Mouse (Mus musculus): ENCODE measurements around the gene Lexm. TPM values are rescaled to one million over a fixed set of nuclear protein-coding genes. Genes with fewer than 3 reads are reported as not detected.
A peak's percentile ranks its signal among the peaks of the same experiment; 100 is the strongest.

The Lexm gene
- polyA plus RNA-seq, 1 experiment from 2014 or later: not detected

- Histone ChIP-seq H3K4me3 (ENCODE audit: low read depth, low read length) (no peak overlapping the region), H3K9me3 (replicated peaks; ENCODE audit: control insufficient read depth, low read length) (no peaks in the 10 kb centered on the region), H3K27me3 (replicated peaks; ENCODE audit: control insufficient read depth, insufficient read depth, low read length) (no peaks in the 10 kb centered on the region), H3K36me3 (ENCODE audit: control insufficient read depth, insufficient read depth, low read length) (peaks cover 95% of the 10 kb centered on the region), H3K9ac (ENCODE audit: low read length) (no peak overlapping the region), H3K27ac (ENCODE audit: low read depth, low read length) (no peak overlapping the region), H3K4me2 (ENCODE audit: low read length) (no peak overlapping the region), H3K4me1 (ENCODE audit: control insufficient read depth, insufficient read depth, low read length) (no peaks in the 10 kb centered on the region)
- DNase-seq (ENCODE audit: low spot score) (no peak), ATAC-seq (no peak)
- WGBS: 92% methylated on average over 12 of the region's 12 CpGs
Observed at GRCm38 (mm10) chr4:106582428-106583153, 34.5 kb downstream of the Lexm start.

- DNase-seq (ENCODE audit: low spot score): no peak
- no peaks in the 10 kb centered on the region for H3K27me3 ChIP-seq (replicated peaks; ENCODE audit: control insufficient read depth, insufficient read depth, low read length)
- no peak overlapping the region for H3K27ac ChIP-seq (ENCODE audit: low read depth, low read length)
- H3K9ac ChIP-seq (ENCODE audit: low read length): no peak overlapping the region
- H3K9me3 ChIP-seq (replicated peaks; ENCODE audit: control insufficient read depth, low read length): no peaks in the 10 kb centered on the region
- ATAC-seq: no peak
- H3K36me3 ChIP-seq (ENCODE audit: control insufficient read depth, insufficient read depth, low read length): peaks cover 96% of the 10 kb centered on the region
- no peak overlapping the region for H3K4me3 ChIP-seq (ENCODE audit: low read depth, low read length)
- 94% methylated on average over 15 of the region's 15 CpGs for WGBS
- H3K4me2 ChIP-seq (ENCODE audit: low read length): no peak overlapping the region
- H3K4me1 ChIP-seq (ENCODE audit: control insufficient read depth, insufficient read depth, low read length): no peaks in the 10 kb centered on the region
Observed at GRCm38 (mm10) chr4:106581865-106582204, 35.2 kb downstream of the Lexm start.

- no peak for ATAC-seq
- H3K36me3 ChIP-seq (ENCODE audit: control insufficient read depth, insufficient read depth, low read length): peaks cover 96% of the 10 kb centered on the region
- no peak overlapping the region for H3K4me3 ChIP-seq (ENCODE audit: low read depth, low read length)
- 93% methylated on average over 14 of the region's 14 CpGs for WGBS
- no peaks in the 10 kb centered on the region for H3K9me3 ChIP-seq (replicated peaks; ENCODE audit: control insufficient read depth, low read length)
- no peak overlapping the region for H3K9ac ChIP-seq (ENCODE audit: low read length)
- no peaks in the 10 kb centered on the region for H3K4me1 ChIP-seq (ENCODE audit: control insufficient read depth, insufficient read depth, low read length)
- no peaks in the 10 kb centered on the region for H3K27me3 ChIP-seq (replicated peaks; ENCODE audit: control insufficient read depth, insufficient read depth, low read length)
- no peak overlapping the region for H3K4me2 ChIP-seq (ENCODE audit: low read length)
- H3K27ac ChIP-seq (ENCODE audit: low read depth, low read length): no peak overlapping the region
- DNase-seq (ENCODE audit: low spot score): no peak
Observed at GRCm38 (mm10) chr4:106581176-106581864, 35.7 kb downstream of the Lexm start.

- H3K9ac ChIP-seq (ENCODE audit: low read length): no peak overlapping the region
- no peaks in the 10 kb centered on the region for H3K9me3 ChIP-seq (replicated peaks; ENCODE audit: control insufficient read depth, low read length)
- H3K27me3 ChIP-seq (replicated peaks; ENCODE audit: control insufficient read depth, insufficient read depth, low read length): no peaks in the 10 kb centered on the region
- peaks cover 97% of the 10 kb centered on the region for H3K36me3 ChIP-seq (ENCODE audit: control insufficient read depth, insufficient read depth, low read length)
- WGBS: 75% methylated on average over 7 of the region's 7 CpGs
- H3K4me1 ChIP-seq (ENCODE audit: control insufficient read depth, insufficient read depth, low read length): no peaks in the 10 kb centered on the region
- ATAC-seq (no peak), DNase-seq (ENCODE audit: low spot score) (no peak)
- no peak overlapping the region for H3K4me3 ChIP-seq (ENCODE audit: low read depth, low read length)
- no peak overlapping the region for H3K27ac ChIP-seq (ENCODE audit: low read depth, low read length)
- H3K4me2 ChIP-seq (ENCODE audit: low read length): no peak overlapping the region
Observed at GRCm38 (mm10) chr4:106577511-106577910, 39.5 kb downstream of the Lexm start.

GRCm38 (mm10) chr4:106575022-106575421 lies 42.0 kb downstream of the Lexm start:
- no peak for DNase-seq (ENCODE audit: low spot score)
- 87% methylated on average over 8 of the region's 8 CpGs for WGBS
- Histone ChIP-seq H3K27ac (ENCODE audit: low read depth, low read length) (no peak overlapping the region), H3K36me3 (ENCODE audit: control insufficient read depth, insufficient read depth, low read length) (peaks cover 93% of the 10 kb centered on the region), H3K9ac (ENCODE audit: low read length) (no peak overlapping the region), H3K27me3 (replicated peaks; ENCODE audit: control insufficient read depth, insufficient read depth, low read length) (no peaks in the 10 kb centered on the region), H3K4me1 (ENCODE audit: control insufficient read depth, insufficient read depth, low read length) (no peaks in the 10 kb centered on the region), H3K4me2 (ENCODE audit: low read length) (no peak overlapping the region), H3K9me3 (replicated peaks; ENCODE audit: control insufficient read depth, low read length) (no peaks in the 10 kb centered on the region), H3K4me3 (ENCODE audit: low read depth, low read length) (no peak overlapping the region)
- ATAC-seq: no peak

- Histone ChIP-seq H3K27me3 (replicated peaks; ENCODE audit: control insufficient read depth, insufficient read depth, low read length) (no peaks in the 10 kb centered on the region), H3K4me1 (ENCODE audit: control insufficient read depth, insufficient read depth, low read length) (no peaks in the 10 kb centered on the region), H3K27ac (ENCODE audit: low read depth, low read length) (no peak overlapping the region), H3K36me3 (ENCODE audit: control insufficient read depth, insufficient read depth, low read length) (peaks cover 88% of the 10 kb centered on the region), H3K4me3 (ENCODE audit: low read depth, low read length) (no peak overlapping the region), H3K4me2 (ENCODE audit: low read length) (no peak overlapping the region), H3K9ac (ENCODE audit: low read length) (no peak overlapping the region), H3K9me3 (replicated peaks; ENCODE audit: control insufficient read depth, low read length) (no peaks in the 10 kb centered on the region)
- WGBS: 88% methylated on average over 11 of the region's 11 CpGs
- DNase-seq (ENCODE audit: low spot score) (no peak), ATAC-seq (no peak)
Observed at GRCm38 (mm10) chr4:106571081-106571724, 45.8 kb downstream of the Lexm start.

- no peak for ATAC-seq
- WGBS: 91% methylated on average over 4 of the region's 4 CpGs
- Histone ChIP-seq H3K9ac (ENCODE audit: low read length) (no peak overlapping the region), H3K36me3 (ENCODE audit: control insufficient read depth, insufficient read depth, low read length) (peaks cover 88% of the 10 kb centered on the region), H3K4me2 (ENCODE audit: low read length) (no peak overlapping the region), H3K4me1 (ENCODE audit: control insufficient read depth, insufficient read depth, low read length) (no peaks in the 10 kb centered on the region), H3K27ac (ENCODE audit: low read depth, low read length) (no peak overlapping the region), H3K27me3 (replicated peaks; ENCODE audit: control insufficient read depth, insufficient read depth, low read length) (no peaks in the 10 kb centered on the region), H3K9me3 (replicated peaks; ENCODE audit: control insufficient read depth, low read length) (no peaks in the 10 kb centered on the region), H3K4me3 (ENCODE audit: low read depth, low read length) (no peak overlapping the region)
- DNase-seq (ENCODE audit: low spot score): no peak
Observed at GRCm38 (mm10) chr4:106569680-106570079, 47.4 kb downstream of the Lexm start.

- no peak for DNase-seq (ENCODE audit: low spot score)
- peaks cover 43% of the 10 kb centered on the region for H3K36me3 ChIP-seq (ENCODE audit: control insufficient read depth, insufficient read depth, low read length)
- peaks cover 24% of the 10 kb centered on the region for H3K4me1 ChIP-seq (ENCODE audit: control insufficient read depth, insufficient read depth, low read length)
- no peak overlapping the region for H3K4me3 ChIP-seq (ENCODE audit: low read depth, low read length)
- no peak overlapping the region for H3K27ac ChIP-seq (ENCODE audit: low read depth, low read length)
- H3K9ac ChIP-seq (ENCODE audit: low read length): no peak overlapping the region
- no peaks in the 10 kb centered on the region for H3K9me3 ChIP-seq (replicated peaks; ENCODE audit: control insufficient read depth, low read length)
- 92% methylated on average over 11 of the region's 11 CpGs for WGBS
- peak overlapping the region; percentile 73; the same call in 1 of the 2 replicates for H3K4me2 ChIP-seq (ENCODE audit: low read length)
- no peak for ATAC-seq
- H3K27me3 ChIP-seq (replicated peaks; ENCODE audit: control insufficient read depth, insufficient read depth, low read length): no peaks in the 10 kb centered on the region
Observed at GRCm38 (mm10) chr4:106564161-106564560, 52.9 kb downstream of the Lexm start.
